Mouse (Mus musculus): ENCODE results near the gene A930033H14Rik. TPM values are rescaled to one million over a fixed set of nuclear protein-coding genes. Genes with fewer than 3 reads are reported as not detected.

Gene A930033H14Rik
- 0.94 and 1.1 TPM in 2 replicates for polyA plus RNA-seq (2012; rRNA removed)

GRCm38 (mm10) chr10:69212542-69213440 is at the start of gene A930033H14Rik:
Gene A930033H14Rik (minus strand): TSS chr10:69213098.
- Histone ChIP-seq H3K4me3 (ENCODE audit: insufficient read depth, low read depth, low read length) (peak within 1 kb of the TSS; percentile 81), H3K4me1 (ENCODE audit: control insufficient read depth, insufficient read depth, low read length) (peaks cover 24% of the 10 kb centered on the region), H3K27ac (ENCODE audit: insufficient read depth, low read depth, low read length) (peak within 1 kb of the TSS; percentile 93), H3K36me3 (ENCODE audit: control insufficient read depth, insufficient read depth, low read length) (no peaks in the 10 kb centered on the region), H3K27me3 (replicated peaks; ENCODE audit: control insufficient read depth, insufficient read depth, low read length) (no peaks in the 10 kb centered on the region)
- WGBS: under 1% methylated on average over 83 of the region's 84 CpGs
- no peak for TF ChIP-seq POLR2A (IDR thresholded peaks at IDR 0.05; ENCODE audit: low read depth, low read length)
- peak; percentile 90 for DNase-seq

- Histone ChIP-seq H3K4me1 (ENCODE audit: control insufficient read depth, insufficient read depth, low read length) (peaks cover 16% of the 10 kb centered on the region; the same call in 1 of the 2 replicates), H3K36me3 (ENCODE audit: control insufficient read depth, insufficient read depth, low read length) (no peaks in the 10 kb centered on the region; the same call in 1 of the 2 replicates), H3K27me3 (replicated peaks; ENCODE audit: control insufficient read depth, insufficient read depth, low read length) (no peaks in the 10 kb centered on the region), H3K27ac (ENCODE audit: insufficient read depth, low read depth, low read length) (peak overlapping the region; percentile 17), H3K4me3 (ENCODE audit: insufficient read depth, low read depth, low read length) (no peak overlapping the region)
- peak; percentile 65 for DNase-seq
- WGBS: 51% methylated on average over 8 of the region's 8 CpGs
- no peak for TF ChIP-seq CTCF (conservative IDR thresholded peaks at IDR 0.05; ENCODE audit: insufficient read depth, insufficient read length, low read depth, low read length)
- TF ChIP-seq POLR2A (IDR thresholded peaks at IDR 0.05; ENCODE audit: low read depth, low read length): no peak
Observed at GRCm38 (mm10) chr10:69259929-69260328, 47.0 kb upstream of the A930033H14Rik start.

GRCm38 (mm10) chr10:69259161-69259560 is 46.3 kb upstream of the A930033H14Rik start:
- Histone ChIP-seq H3K36me3 (ENCODE audit: control insufficient read depth, insufficient read depth, low read length) (no peaks in the 10 kb centered on the region; the same call in 1 of the 2 replicates), H3K27ac (ENCODE audit: insufficient read depth, low read depth, low read length) (peak overlapping the region; percentile 26), H3K4me1 (ENCODE audit: control insufficient read depth, insufficient read depth, low read length) (peaks cover 20% of the 10 kb centered on the region), H3K4me3 (ENCODE audit: insufficient read depth, low read depth, low read length) (no peak overlapping the region), H3K27me3 (replicated peaks; ENCODE audit: control insufficient read depth, insufficient read depth, low read length) (no peaks in the 10 kb centered on the region)
- WGBS: 30% methylated on average over 2 of the region's 2 CpGs
- no peak for TF ChIP-seq CTCF (conservative IDR thresholded peaks at IDR 0.05; ENCODE audit: insufficient read depth, insufficient read length, low read depth, low read length)
- TF ChIP-seq POLR2A (IDR thresholded peaks at IDR 0.05; ENCODE audit: low read depth, low read length): no peak
- no peak for DNase-seq

- peak overlapping the region; percentile 26; the same call in 1 of the 2 replicates for H3K27ac ChIP-seq (ENCODE audit: insufficient read depth, low read depth, low read length)
- H3K4me1 ChIP-seq (ENCODE audit: control insufficient read depth, insufficient read depth, low read length): peaks cover 22% of the 10 kb centered on the region
- no peak for TF ChIP-seq POLR2A (IDR thresholded peaks at IDR 0.05; ENCODE audit: low read depth, low read length)
- no peak for TF ChIP-seq CTCF (conservative IDR thresholded peaks at IDR 0.05; ENCODE audit: insufficient read depth, insufficient read length, low read depth, low read length)
- 27% methylated on average over 9 of the region's 9 CpGs for WGBS
- H3K4me3 ChIP-seq (ENCODE audit: insufficient read depth, low read depth, low read length): no peak overlapping the region
- peak; percentile 87 for DNase-seq
- H3K27me3 ChIP-seq (replicated peaks; ENCODE audit: control insufficient read depth, insufficient read depth, low read length): no peaks in the 10 kb centered on the region
- no peaks in the 10 kb centered on the region; the same call in 1 of the 2 replicates for H3K36me3 ChIP-seq (ENCODE audit: control insufficient read depth, insufficient read depth, low read length)
Observed at GRCm38 (mm10) chr10:69258588-69258987, 45.7 kb upstream of the A930033H14Rik start.

DNA sequence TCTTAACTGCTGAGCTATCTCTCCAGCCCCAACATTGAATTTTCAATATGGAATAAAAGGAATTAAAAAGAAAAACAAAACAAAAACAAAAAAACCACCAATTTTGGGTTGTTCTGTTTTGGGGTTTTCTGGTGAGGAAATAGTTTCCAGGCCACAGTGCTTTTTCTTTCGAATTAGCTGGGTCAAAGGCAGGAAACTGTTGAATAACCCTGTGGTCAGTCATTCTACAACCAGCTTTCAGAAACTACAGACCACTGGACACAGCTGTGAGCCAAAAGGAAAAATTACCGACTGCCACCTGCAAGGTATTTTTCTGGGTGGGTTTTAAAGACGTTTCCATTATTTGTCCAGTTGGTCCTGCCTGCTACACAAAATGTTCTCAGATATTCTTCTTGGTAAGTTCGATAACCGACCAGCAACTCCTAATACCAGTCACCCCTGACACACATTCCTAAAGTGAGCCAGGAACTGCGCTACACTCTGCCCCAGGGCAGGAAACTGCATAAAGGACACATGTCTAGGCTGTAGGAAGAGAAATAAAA is 44.8 kb upstream of the A930033H14Rik start:
- Histone ChIP-seq H3K36me3 (ENCODE audit: control insufficient read depth, insufficient read depth, low read length) (no peaks in the 10 kb centered on the region; the same call in 1 of the 2 replicates), H3K4me3 (ENCODE audit: insufficient read depth, low read depth, low read length) (no peak overlapping the region), H3K27ac (ENCODE audit: insufficient read depth, low read depth, low read length) (peak overlapping the region; percentile 84; the same call in 1 of the 2 replicates), H3K4me1 (ENCODE audit: control insufficient read depth, insufficient read depth, low read length) (peaks cover 24% of the 10 kb centered on the region), H3K27me3 (replicated peaks; ENCODE audit: control insufficient read depth, insufficient read depth, low read length) (no peaks in the 10 kb centered on the region)
- peak; percentile 45 for DNase-seq
- WGBS: 38% methylated on average over 6 of the region's 6 CpGs
- no peak for TF ChIP-seq CTCF (conservative IDR thresholded peaks at IDR 0.05; ENCODE audit: insufficient read depth, insufficient read length, low read depth, low read length)
- TF ChIP-seq POLR2A (IDR thresholded peaks at IDR 0.05; ENCODE audit: low read depth, low read length): no peak

DNA sequence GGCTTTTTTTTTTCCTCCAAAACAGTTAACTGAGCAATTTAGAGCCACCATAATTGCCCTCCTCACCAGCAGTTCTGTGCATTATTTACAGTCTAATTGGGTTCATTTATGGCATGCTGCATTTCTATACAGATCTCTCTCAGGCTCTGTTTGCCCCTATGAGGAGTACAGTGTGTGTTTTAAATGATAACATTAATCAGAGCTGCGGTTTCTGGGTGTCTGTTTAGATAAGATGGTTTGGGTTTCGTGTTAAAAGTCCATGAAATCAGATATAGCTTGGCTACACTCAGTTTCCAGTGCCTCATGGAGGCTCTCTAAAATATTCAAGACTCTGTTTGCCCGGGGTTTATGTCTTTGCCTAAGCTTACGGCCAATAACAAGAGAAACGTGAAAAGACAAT is 42.7 kb upstream of the A930033H14Rik start:
- 65% methylated on average over 5 of the region's 5 CpGs for WGBS
- Histone ChIP-seq H3K36me3 (ENCODE audit: control insufficient read depth, insufficient read depth, low read length) (no peaks in the 10 kb centered on the region; the same call in 1 of the 2 replicates), H3K27ac (ENCODE audit: insufficient read depth, low read depth, low read length) (no peak overlapping the region), H3K27me3 (replicated peaks; ENCODE audit: control insufficient read depth, insufficient read depth, low read length) (no peaks in the 10 kb centered on the region), H3K4me3 (ENCODE audit: insufficient read depth, low read depth, low read length) (no peak overlapping the region), H3K4me1 (ENCODE audit: control insufficient read depth, insufficient read depth, low read length) (peaks cover 38% of the 10 kb centered on the region)
- no peak for DNase-seq
- TF ChIP-seq CTCF (conservative IDR thresholded peaks at IDR 0.05; ENCODE audit: insufficient read depth, insufficient read length, low read depth, low read length): no peak
- no peak for TF ChIP-seq POLR2A (IDR thresholded peaks at IDR 0.05; ENCODE audit: low read depth, low read length)

- peak; percentile 97 for DNase-seq
- Histone ChIP-seq H3K4me3 (ENCODE audit: insufficient read depth, low read depth, low read length) (no peak overlapping the region), H3K4me1 (ENCODE audit: control insufficient read depth, insufficient read depth, low read length) (peaks cover 38% of the 10 kb centered on the region), H3K27me3 (replicated peaks; ENCODE audit: control insufficient read depth, insufficient read depth, low read length) (no peaks in the 10 kb centered on the region), H3K36me3 (ENCODE audit: control insufficient read depth, insufficient read depth, low read length) (no peaks in the 10 kb centered on the region; the same call in 1 of the 2 replicates), H3K27ac (ENCODE audit: insufficient read depth, low read depth, low read length) (peak overlapping the region; percentile 96)
- 2% methylated on average over 8 of the region's 8 CpGs for WGBS
- no peak for TF ChIP-seq POLR2A (IDR thresholded peaks at IDR 0.05; ENCODE audit: low read depth, low read length)
- TF ChIP-seq CTCF (conservative IDR thresholded peaks at IDR 0.05; ENCODE audit: insufficient read depth, insufficient read length, low read depth, low read length): no peak
Observed at GRCm38 (mm10) chr10:69254390-69254847, 41.5 kb upstream of the A930033H14Rik start.
